Mouse (Mus musculus) frontal cortex, adult (tissue): ENCODE measurements around the gene Cldn7.
"Not testable (repeated sequence)": the region's sequence is repeated elsewhere in the genome, so short reads cannot be mapped to it uniquely, and the experiment has no call there.

ENCODE experiments used
- ATAC-seq: cut with Nextera tagmentation; 2 replicates; pipeline ENCODE4 v1.9.2; 2017; ENCODE audit warnings: mild to moderate bottlenecking, moderate library complexity, mixed read lengths; ENCODE audit not compliant: low TSS enrichment

The Cldn7 gene

GRCm38 (mm10) chr11:69964650-69965270 is at the start of gene Cldn7:
TSS of gene Cldn7 (plus strand) at chr11:69964779.
- ATAC-seq, result no peak

DNA sequence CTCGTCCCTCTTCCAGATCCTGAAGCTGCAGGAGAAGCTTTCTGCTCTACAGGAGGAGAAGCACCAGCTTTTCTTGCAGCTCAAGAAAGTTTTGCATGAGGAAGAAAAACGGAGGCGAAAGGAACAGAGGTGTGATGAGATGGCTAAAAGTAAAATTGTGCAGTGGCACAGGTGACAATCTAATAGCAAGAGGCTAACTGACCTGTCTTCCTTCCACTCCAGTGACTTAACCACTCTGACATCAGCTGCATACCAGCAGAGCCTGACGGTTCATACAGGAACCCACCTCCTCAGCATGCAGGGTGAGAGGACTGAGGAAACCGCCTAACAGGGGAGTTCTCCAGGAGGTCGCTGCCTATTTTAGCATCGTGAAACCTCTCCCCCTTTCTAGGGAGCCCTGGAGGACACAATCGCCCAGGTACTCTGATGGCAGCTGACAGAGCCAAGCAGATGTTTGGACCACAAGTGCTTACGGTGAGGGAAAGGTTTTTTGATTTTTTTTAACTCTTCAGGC is 49.6 kb upstream of the Cldn7 start:
- ATAC-seq, result no peak

DNA sequence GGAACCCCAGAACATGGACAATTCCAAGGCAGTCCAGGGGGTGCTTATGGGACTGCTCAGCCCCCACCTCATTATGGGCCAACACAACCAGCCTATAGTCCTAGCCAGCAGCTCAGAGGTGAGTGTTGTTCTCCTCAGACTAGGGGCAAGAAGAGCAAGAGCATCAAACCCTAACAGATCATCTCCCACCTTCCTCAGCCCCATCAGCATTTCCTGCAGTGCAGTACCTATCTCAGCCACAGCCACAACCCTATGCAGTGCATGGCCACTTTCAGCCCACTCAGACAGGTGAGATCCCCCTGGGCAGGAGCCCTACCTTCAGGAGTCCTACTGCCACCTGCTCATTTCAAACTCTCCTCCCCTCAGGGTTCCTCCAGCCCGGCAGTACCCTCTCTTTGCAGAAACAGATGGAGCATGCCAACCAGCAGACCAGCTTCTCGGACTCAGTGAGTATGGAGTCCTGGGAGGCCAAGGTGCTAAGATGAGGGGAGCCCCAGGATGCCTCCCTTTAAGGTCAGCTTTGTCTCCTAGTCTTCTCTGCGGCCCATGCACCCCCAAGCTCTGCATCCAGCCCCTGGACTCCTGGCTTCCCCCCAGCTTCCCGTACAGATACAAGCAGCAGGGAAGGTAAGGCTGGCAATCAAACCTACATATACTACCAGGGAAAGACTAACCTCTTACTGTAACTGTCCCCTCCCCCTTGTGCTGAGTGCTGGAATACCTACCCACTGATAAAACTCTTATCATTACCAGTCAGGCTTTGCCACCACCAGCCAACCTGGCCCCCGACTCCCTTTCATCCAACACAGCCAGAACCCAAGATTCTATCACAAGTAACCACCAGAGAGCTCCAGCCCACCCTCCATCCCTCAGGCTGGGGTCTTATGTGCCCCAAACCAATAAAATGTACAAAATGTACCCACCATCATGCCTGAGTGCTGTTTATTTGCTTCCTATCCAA is 48.6 kb upstream of the Cldn7 start:
- no peak for ATAC-seq

DNA sequence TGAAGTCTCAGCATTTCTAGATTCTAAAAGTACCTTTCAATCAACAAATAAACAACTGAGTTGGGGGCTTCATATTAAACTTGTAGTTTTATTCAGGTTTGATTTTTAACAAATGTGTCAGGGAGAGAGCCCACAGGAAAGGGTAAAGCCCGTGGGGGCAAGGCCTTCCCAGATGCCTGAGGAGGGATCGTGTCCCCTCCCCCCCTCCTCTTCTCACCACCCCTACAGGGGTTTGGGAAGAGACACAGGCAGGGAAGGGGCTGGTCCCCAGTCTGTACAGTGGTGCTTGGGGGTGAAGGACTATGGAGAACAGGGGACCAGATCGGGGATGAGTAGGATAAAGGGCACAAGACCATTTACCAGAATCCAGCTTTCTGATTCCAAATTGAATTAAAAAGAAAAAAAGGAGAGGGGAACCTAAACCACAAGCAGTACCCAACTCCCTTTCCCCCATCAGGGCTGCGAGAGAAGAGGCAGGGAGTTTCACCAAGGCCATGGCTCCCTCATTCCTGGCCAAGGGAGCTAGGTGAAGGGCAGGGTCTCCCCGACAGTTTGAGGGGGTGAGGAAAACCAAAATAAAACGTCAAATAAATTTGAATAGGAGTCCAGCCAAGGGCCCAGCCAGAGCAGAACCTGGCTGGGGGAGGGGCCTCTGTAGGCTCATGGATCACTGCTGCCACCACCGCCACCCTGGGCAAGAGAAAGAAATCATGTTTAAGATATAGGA is 47.8 kb upstream of the Cldn7 start:
- ATAC-seq, result not testable (repeated sequence)

DNA sequence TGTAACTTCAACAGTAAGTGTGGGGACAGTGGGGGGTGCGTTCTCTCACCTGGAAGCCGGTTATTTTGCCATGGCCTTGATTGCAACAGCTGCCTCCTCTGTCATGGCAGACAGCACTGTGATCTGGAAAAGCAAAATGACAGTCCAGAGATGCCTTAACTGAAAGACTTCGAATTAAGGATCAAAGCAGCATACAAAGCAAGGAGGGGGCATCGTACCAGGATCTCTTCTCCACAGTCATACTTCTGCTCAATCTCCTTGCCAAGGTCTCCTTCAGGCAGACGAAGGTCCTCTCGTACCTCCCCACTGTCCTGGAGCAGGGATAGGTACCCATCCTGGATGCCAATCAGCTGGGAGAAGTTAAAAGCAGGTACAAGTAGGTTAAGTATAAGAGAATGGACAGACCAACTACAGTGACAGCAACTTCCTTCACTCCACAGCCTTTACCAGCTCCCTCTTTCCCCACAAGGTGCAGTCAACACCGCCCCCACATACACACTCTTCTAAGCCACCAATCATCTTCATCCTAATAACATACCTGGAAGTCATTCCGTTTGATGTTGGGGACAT is 47.1 kb upstream of the Cldn7 start:
- no peak for ATAC-seq

DNA sequence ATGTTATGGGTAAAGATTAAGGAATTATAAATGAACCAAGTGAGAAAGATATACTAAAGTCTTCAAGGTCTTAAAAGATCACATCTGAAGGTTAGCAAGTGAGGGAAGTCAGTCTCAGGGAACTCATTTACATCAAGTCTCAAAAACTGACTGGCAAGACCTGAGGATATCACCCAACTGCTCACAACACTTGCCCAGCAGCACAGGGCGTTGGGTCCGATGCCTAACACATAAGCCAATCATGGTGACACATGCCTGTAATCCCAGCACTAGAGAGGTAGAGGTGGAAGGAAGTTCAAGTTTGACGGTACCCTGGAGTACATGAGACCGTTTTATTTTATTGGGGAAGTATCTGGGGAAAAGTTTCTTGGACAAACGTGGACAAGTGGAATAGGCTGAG is 46.5 kb upstream of the Cldn7 start:
- no peak for ATAC-seq

DNA sequence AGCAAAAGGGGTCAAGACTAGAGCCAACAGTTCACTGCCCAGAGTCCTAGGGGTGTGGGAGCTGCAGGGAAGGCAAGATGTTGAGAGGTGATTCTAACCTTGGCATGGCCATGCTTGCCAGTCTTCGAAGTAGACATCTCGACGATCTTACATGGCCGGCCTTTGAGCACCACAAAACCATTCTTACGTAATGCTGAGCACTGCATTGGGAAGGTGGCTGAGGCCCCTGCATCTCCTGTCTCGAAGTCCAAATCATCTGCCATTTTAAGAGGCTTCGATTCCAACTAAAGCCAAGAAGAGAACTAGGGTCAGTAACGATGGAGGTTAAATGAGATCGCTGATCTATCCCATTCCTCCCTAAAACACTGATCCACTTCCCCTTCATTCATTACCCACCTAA is 45.5 kb upstream of the Cldn7 start:
- no peak for ATAC-seq

DNA sequence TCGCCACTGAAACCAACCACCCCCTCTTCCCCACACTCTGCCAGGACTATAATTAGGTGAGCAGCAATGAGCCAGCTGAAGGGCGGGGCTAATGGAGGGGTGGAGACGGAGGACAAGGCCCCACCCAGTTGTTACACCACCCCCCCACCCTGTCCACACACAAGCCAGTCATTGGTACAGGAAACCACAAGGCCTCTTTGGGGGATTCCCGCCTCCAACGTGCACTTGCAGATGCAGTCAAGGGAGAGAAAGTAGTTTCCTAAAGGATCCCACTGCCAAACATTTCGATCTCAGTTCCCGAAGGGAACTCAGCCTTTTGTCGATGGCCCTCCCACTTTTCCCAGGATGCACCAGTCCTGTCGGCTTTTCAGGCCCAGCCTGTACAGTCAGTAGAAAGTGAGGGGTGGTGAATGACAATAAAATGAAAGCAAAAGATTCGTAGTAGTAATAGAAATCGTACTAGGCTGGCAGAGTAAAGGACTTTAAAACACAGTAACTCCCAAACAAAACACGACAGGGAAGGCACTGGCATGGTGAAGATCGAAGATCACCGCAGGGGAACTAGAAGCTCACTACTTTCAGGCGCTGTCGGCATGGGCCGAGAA is 44.8 kb upstream of the Cldn7 start:
- ATAC-seq, result no peak

- 0 out of 2 replicates have a peak, but pooled peaks have one; percentile 11 for ATAC-seq
Measured at GRCm38 (mm10) chr11:69920266-69921031, 44.1 kb upstream of the Cldn7 start.

GRCm38 (mm10) chr11:69921114-69922011 is 43.2 kb upstream of the Cldn7 start, which contains the start of gene Eif5a:
TSS of gene Eif5a (minus strand) at chr11:69921958.
- peak; percentile 93 for ATAC-seq

- ATAC-seq, result no peak; the same call in 1 of the 2 replicates
Measured at GRCm38 (mm10) chr11:69922012-69922756, 42.4 kb upstream of the Cldn7 start.

GRCm38 (mm10) chr11:69922796-69923195 is 41.8 kb upstream of the Cldn7 start:
- no peak for ATAC-seq

- ATAC-seq, result no peak
Measured at GRCm38 (mm10) chr11:69927501-69927900, 37.1 kb upstream of the Cldn7 start.

DNA sequence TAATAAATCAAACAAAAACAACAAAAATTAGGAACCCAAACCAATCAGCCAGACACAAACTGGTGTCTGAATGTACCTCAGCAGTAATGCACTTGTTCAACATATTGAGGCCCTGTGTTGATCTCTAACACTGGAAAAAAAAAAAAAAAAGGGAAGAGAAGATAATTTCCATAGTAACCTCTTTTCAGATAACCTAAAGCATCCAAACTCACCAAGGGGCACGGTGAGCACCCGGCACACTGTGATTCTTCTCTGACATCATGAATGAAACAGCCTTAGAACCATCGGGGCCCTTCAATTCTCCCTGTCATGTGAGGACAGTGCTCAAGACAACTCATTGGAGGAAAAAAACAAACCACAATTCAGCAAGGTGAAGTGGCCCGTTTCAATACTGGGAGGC is 34.9 kb upstream of the Cldn7 start:
- no peak for ATAC-seq

DNA sequence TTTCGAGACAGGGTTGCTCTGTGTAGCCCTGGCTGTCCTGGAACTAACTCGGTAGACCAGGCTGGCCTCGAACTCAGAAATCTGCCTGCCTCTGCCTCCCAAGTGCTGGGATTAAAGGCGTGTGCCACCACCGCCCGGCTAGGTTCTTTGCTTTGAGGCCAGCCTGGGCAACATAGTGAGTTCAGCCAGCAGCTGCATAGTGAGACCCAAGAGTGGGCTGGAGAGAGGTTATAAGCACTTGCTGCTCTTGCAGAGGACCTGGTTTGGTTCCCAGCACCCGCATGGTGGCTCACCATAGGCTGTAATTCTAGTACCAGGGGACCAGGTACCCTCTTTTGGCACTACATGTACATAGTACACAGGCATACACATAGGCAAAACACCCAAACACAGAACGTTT is 34.4 kb upstream of the Cldn7 start:
- ATAC-seq, result not testable (repeated sequence)

DNA sequence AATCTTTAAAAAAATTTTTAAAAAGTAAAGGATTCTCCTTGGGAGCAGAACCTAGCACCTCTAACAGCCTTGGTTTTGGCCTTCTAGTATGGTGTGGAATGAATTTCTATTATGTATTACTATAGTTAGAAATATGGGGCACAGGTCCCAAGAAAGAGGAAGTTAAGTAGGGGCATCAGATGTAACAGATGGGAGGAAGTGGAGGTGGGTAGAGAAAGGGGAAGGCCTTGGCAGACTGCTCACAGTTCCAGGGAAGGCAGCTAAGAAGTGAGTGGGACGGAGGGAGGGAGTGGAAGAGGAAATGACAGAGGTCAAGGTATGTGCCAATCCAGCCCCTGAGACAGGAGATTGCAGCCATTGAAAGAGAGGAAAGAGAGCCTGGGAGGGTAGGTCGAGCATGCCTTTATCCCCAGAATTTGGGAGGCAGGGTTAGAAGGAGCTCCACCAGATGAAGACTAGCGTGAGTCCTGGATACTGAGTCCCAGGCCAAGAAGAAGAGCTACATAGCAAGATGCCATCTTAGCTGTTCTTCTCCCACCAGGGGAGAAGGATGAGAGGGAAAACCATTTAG is 33.5 kb upstream of the Cldn7 start:
- ATAC-seq, result no peak

DNA sequence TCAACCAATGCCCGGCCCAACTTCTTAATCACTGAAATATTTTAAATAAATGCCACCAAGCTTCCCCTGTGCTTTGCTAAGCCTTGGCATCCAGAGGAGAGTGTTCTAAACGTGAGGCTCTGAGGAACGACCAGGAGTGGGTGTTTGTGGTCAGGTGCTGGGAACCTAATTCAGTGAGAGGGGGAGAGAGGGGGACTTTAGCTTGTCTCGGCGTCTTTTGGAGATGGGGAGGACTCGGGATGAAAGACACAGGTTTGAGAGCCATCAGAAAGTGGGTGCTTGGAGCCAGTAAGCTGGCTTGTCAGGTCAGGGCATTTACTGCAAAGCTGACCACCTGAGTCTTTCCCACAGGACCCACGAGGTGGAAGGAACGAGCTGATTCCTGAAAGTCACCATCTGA is 32.8 kb upstream of the Cldn7 start:
- no peak for ATAC-seq

DNA sequence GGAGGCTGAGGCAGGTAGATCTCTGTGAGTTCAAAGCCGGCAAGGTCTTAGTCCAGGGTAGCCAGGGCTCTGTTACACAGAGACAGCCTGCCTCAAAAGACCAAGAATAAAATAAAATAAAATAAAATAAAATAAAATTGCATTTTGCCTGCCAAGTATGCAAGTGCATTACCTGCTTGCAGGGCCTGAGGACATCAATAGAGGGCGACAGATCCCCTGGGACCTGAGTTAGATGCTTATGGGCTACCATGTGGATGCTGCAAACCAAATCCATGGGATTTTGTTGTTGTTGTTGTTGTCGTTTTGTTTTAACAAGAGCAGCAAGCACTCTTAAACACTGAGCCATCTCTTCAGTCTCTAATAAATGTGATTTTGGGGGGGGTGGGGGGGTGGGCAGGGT is 32.3 kb upstream of the Cldn7 start:
- no peak for ATAC-seq
